Mouse (Mus musculus): Measurements from ENCODE around the gene Olfml2b.

GRCm38 (mm10) chr1:170674184-170674775 is 29.9 kb downstream of the Olfml2b start:
- TF ChIP-seq GATA1 (IDR thresholded peaks at IDR 0.05; ENCODE audit: borderline replicate concordance, low read length) = no peak
- TF ChIP-seq FLI1 (IDR thresholded peaks at IDR 0.05; ENCODE audit: low read length) = no peak
